Mouse (Mus musculus): ENCODE measurements around the gene Olfr214.
"Not testable (repeated sequence)": the region's sequence is repeated elsewhere in the genome, so short reads cannot be mapped to it uniquely, and the experiment has no call there.

Gene Olfr214

DNA sequence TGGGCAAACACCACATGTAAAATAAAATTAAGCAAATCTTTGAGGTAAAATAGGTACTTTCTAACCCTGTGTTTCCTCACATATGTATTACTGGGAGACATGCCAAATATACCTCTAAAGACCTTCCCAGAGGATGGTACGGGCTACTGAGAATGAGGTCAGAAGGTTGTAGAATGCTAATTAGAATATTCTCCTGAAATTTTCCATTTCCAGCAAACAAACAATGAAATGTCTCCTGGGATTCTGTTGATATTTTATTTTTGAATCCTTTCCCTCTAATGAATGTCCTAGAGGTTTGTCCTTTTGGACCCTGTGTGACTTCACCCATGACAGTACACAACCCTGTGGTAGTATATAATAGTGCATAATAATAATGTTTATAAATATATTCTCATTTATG, at the start of gene Olfr214:
Gene Olfr214, plus strand, starts transcription at position 301 of the 400 bp plus-strand sequence.
- DNase-seq (ENCODE audit: low spot score), result no peak

DNA sequence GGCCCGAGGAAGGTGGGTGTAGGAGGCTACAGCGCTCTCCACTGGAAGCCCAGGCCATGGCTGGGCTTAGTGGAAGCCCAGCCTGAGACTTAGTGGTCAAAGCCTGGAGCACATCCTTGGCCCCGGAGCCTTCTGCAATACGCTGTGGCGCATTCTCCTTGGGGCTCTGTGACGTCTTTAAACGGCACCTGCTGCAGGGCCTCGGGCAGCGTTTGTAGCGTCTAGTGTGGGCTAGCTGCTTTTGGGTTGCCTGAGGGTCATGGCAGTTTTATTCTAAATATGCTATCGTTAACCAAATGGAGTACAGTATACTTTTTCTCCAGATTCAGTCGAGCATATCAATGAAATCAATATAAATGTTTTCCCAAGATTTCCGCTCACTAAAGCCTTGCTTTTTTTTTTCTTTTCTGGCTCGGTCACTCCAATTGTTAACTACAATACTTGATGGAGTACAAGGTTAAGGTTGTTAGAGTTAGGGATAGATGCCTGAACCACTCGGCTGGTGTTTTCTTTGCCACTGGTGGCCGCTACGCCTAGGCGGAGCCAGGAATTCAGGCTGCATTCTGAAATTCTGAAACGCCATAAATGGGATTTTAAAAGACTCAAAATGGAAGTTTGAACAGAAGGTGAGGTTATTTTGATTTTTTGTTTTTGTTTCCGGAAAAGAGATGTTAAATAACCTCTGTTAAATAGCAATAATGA, 47.6 kb upstream of the Olfr214 start, which contains the start of gene Olfr212:
Gene Olfr212, plus strand, starts transcription at position 215 of the 702 bp plus-strand sequence.
- DNase-seq (ENCODE audit: low spot score), result not testable (repeated sequence)

DNA sequence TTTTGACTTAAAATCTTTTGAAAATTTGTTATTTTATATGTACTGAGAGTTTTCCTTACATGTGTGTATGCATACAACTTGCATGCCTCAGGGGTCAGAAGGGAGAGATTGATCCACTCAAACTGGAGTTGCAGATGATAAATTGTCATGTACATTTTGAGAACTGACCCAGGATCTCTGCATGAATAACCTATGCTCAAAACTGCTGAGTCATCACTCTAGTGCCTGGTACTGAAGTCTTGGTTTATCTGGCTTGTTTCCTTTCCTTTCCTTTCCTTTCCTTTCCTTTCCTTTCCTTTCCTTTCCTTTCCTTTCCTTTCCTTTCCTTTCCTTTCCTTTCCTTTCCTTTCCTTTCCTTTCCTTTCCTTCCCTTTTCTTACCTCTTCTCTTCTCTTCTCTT, 39.2 kb upstream of the Olfr214 start:
- DNase-seq (ENCODE audit: low spot score), result no peak

GRCm38 (mm10) chr6:116538156-116538555, 15.9 kb upstream of the Olfr214 start, which contains the start of gene Olfr213:
Olfr213 (plus strand) TSS chr6:116538456.
- no peak for DNase-seq (ENCODE audit: low spot score)

- DNase-seq (ENCODE audit: low spot score), result no peak
Observed at GRCm38 (mm10) chr6:116542500-116542899, 11.5 kb upstream of the Olfr214 start.

GRCm38 (mm10) chr6:116550841-116551240, 3.2 kb upstream of the Olfr214 start, which contains the start of gene Gm5580:
Gm5580 (plus strand) TSS chr6:116551141.
- not testable (repeated sequence) for DNase-seq (ENCODE audit: low spot score)

DNA sequence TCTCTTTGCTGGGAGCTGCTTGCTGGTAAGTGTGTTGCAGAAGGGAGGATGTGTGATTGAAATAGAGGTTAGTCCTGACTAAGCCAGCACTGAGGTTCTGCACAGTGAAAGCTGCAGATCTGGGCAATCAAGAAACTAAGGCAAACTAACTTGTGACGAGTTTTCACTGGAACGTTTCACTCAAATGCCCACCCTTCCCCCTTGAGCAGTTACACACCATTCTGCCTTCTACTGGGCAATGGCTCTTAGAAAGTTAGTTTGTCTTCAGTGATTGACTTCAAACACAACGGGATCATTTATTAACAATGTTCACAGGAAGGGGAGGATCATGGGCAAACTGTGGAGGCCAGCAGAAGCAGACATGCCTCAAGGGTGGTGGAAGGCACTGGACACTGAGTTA, 917 bp downstream of the Olfr214 start:
- no peak for DNase-seq (ENCODE audit: low spot score)

DNA sequence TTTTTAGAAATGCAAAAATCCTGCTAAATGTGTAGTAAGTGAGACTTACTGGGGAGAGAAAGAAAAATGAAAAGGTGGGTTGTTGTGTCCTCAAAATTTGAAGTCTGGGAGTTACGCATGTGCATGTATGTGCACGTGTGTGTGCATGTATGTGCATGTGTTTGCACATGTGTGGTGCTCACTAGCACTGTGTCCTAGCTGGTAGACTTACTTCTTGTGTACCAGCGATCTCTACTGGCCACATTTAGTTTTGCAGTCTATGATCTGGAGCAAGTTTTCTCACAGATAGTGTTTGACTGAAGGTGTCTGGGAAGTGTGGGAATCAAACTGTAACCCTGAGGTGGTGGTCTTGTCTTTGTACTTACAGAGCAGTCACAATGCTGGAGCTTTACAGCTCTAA, 15.8 kb downstream of the Olfr214 start:
- DNase-seq (ENCODE audit: low spot score), result no peak

GRCm38 (mm10) chr6:116584095-116584494, 30.1 kb downstream of the Olfr214 start, which contains the start of gene Olfr215:
Olfr215 (minus strand) TSS chr6:116584195.
- no peak for DNase-seq (ENCODE audit: low spot score)

DNA sequence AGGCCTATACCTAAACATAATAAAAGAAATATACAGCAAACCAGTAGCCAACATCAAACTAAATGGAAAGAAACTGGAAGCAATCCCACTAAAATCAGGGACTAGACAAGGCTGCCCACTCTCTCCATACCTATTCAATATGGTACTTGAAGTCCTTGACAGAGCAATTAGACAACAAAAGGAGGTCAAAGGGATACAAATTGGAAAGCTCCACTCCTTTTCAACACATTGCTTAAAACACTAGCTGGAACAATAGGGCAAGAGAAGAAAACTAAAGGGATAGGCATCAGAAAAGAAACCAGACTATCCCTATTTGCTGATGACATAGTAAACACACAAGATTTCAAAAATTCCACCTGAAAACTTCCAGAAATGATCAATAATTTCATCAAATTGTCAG, 46.9 kb downstream of the Olfr214 start:
- DNase-seq (ENCODE audit: low spot score), result not testable (repeated sequence)

GRCm38 (mm10) chr6:116607230-116607629, 53.2 kb downstream of the Olfr214 start:
- DNase-seq (ENCODE audit: low spot score), result no peak
